In the genomic region with DNA sequence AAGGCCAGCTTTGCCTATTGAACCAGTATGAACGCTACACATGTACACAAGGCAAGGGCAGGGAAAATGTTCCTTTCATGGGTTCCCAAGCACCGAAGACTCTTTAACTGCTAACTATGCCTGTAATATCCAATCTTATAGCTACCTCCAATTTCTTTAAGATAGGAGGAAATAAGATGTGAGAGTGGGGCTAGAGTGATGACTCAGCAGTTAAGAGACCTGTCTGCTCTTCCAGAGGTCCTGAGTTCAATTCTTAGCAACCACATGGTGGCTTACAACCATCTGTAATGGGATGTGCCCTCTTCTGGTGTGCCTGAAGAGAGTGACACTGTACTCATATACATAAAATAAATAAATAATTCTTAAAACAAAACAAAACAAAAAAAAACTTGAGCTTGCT, we compare ENCODE assay signal across 31 mouse cellular contexts.
"Had no signal": no experiment of that assay in that cellular context is flagged by ENCODE, and none has a peak within 500 bp of the region (broad histone marks: within the 10 kb centered on the region; RNA-seq: fewer than 3 reads in every experiment).

No protein-coding gene starts in this region.

- H3K4me3 ChIP-seq: limb, embryonic 10.5 days; limb, embryonic 12.5 days; limb, embryonic 13.5 days; limb, embryonic 15.5 days; liver, embryonic 12.5 days; liver, embryonic 13.5 days; liver, embryonic 15.5 days; lung, embryonic 15.5 days; megakaryocyte, embryonic 14.5 days; midbrain, embryonic 10.5 days; midbrain, embryonic 12.5 days; midbrain, embryonic 13.5 days; midbrain, embryonic 15.5 days; myocyte; neural tube, embryonic 12.5 days; neural tube, embryonic 13.5 days had no signal

- H3K9ac ChIP-seq: limb, embryonic 12.5 days; limb, embryonic 13.5 days; limb, embryonic 15.5 days; liver, embryonic 12.5 days; liver, embryonic 13.5 days; liver, embryonic 14.5 days; liver, embryonic 15.5 days; liver, postnatal 0 days; lung, embryonic 14.5 days; lung, embryonic 15.5 days; midbrain, embryonic 12.5 days; midbrain, embryonic 13.5 days; midbrain, embryonic 15.5 days; neural tube, embryonic 12.5 days; neural tube, embryonic 13.5 days had no signal

- DNase-seq: left cerebral cortex, postnatal 4 days; liver; liver, embryonic 13.5 days; liver, postnatal 0 days; lung, adult 18-20 months; lung, adult 2 months; lung, embryonic 14.5 days; lung, postnatal 10 days; lung, postnatal 14 days; lung, postnatal 36 days; lung, postnatal 4 days had no signal

- H3K9me3 ChIP-seq: limb, embryonic 10.5 days; limb, embryonic 12.5 days; limb, embryonic 13.5 days; limb, embryonic 15.5 days; liver, embryonic 12.5 days; liver, embryonic 13.5 days; liver, embryonic 15.5 days; lung, embryonic 15.5 days; megakaryocyte, embryonic 14.5 days; midbrain, embryonic 10.5 days; midbrain, embryonic 12.5 days; midbrain, embryonic 13.5 days; midbrain, embryonic 15.5 days; neural tube, embryonic 12.5 days; neural tube, embryonic 13.5 days had no signal

- H3K27me3 ChIP-seq: limb, embryonic 12.5 days; limb, embryonic 13.5 days; limb, embryonic 15.5 days; liver, embryonic 12.5 days; liver, embryonic 13.5 days; liver, embryonic 15.5 days; lung, embryonic 15.5 days; megakaryocyte, embryonic 14.5 days; midbrain, embryonic 12.5 days; midbrain, embryonic 13.5 days; midbrain, embryonic 15.5 days; neural tube, embryonic 12.5 days; neural tube, embryonic 13.5 days had no signal

- H3K27ac ChIP-seq: limb, embryonic 10.5 days; limb, embryonic 12.5 days; limb, embryonic 13.5 days; limb, embryonic 15.5 days; liver, embryonic 12.5 days; liver, embryonic 13.5 days; liver, embryonic 14.5 days; liver, embryonic 15.5 days; lung, embryonic 15.5 days; macrophage; midbrain, embryonic 10.5 days; midbrain, embryonic 12.5 days; midbrain, embryonic 13.5 days; midbrain, embryonic 15.5 days; neural tube, embryonic 12.5 days; neural tube, embryonic 13.5 days had no signal

- ATAC-seq: liver, embryonic 12.5 days; liver, postnatal 0 days; lung, postnatal 0 days; midbrain, embryonic 13.5 days; midbrain, embryonic 15.5 days; midbrain, embryonic 16.5 days had no signal

- H3K4me2 ChIP-seq: limb, embryonic 12.5 days; limb, embryonic 13.5 days; limb, embryonic 15.5 days; liver, embryonic 11.5 days; liver, embryonic 12.5 days; liver, embryonic 13.5 days; liver, embryonic 15.5 days; lung, embryonic 14.5 days; lung, embryonic 15.5 days; midbrain, embryonic 12.5 days; midbrain, embryonic 13.5 days; midbrain, embryonic 15.5 days; neural tube, embryonic 12.5 days; neural tube, embryonic 13.5 days had no signal

- H3K4me1 ChIP-seq: limb, embryonic 10.5 days; limb, embryonic 12.5 days; limb, embryonic 13.5 days; limb, embryonic 15.5 days; liver, embryonic 12.5 days; liver, embryonic 13.5 days; liver, embryonic 15.5 days; lung, embryonic 15.5 days; midbrain, embryonic 10.5 days; midbrain, embryonic 12.5 days; midbrain, embryonic 13.5 days; midbrain, embryonic 15.5 days; neural tube, embryonic 12.5 days; neural tube, embryonic 13.5 days had no signal

- H3K36me3 ChIP-seq: limb, embryonic 10.5 days; limb, embryonic 12.5 days; limb, embryonic 13.5 days; limb, embryonic 15.5 days; liver, embryonic 12.5 days; liver, embryonic 13.5 days; liver, embryonic 15.5 days; lung, embryonic 15.5 days; midbrain, embryonic 10.5 days; midbrain, embryonic 12.5 days; midbrain, embryonic 13.5 days; midbrain, embryonic 15.5 days; neural tube, embryonic 12.5 days; neural tube, embryonic 13.5 days had no signal
